Mouse (Mus musculus) heart, embryonic 11.5 days (tissue): ENCODE measurements at regions not wholly inside any gene's neighbourhood (a gene's known extent, or its start where the extent isn't known, plus 50 kb on each side); places are given as distances from the start of the nearest gene placed in this dataset.

Experiments used
- ATAC-seq: fragments of 200-750 bp; cut with Nextera tagmentation; replicated peaks from 2 replicates; pipeline ENCODE4 v1.8.0; 2017; ENCODE audit warnings: moderate library complexity; ENCODE audit not compliant: insufficient number of reproducible peaks, low FRiP score, low TSS enrichment
- H3K27ac ChIP-seq: fragments of 300-500 bp; sonication (generic); 2 replicates; pipeline ENCODE4 v1.5.1; 2014; ENCODE audit warnings: mild to moderate bottlenecking, low read depth, low read length
- H3K27me3 ChIP-seq: fragments of 300-500 bp; sonication (generic); 2 replicates; pipeline ENCODE4 v1.6.1; 2014; ENCODE audit warnings: mild to moderate bottlenecking, low read length, mixed read lengths; ENCODE audit not compliant: control insufficient read depth, insufficient read depth
- H3K36me3 ChIP-seq: fragments of 300-500 bp; sonication (generic); 2 replicates; pipeline ENCODE4 v1.6.1; 2014; ENCODE audit warnings: mild to moderate bottlenecking, low read length, moderate library complexity, mixed read lengths; ENCODE audit not compliant: control insufficient read depth, insufficient read depth
- H3K4me1 ChIP-seq: fragments of 300-500 bp; sonication (generic); 2 replicates; pipeline ENCODE4 v1.6.1; 2014; ENCODE audit warnings: low read length; ENCODE audit not compliant: control insufficient read depth, insufficient read depth
- H3K4me2 ChIP-seq: fragments of 300-500 bp; sonication (generic); 2 replicates; pipeline ENCODE4 v1.6.1; 2014; ENCODE audit warnings: mild to moderate bottlenecking, moderate library complexity
- H3K4me3 ChIP-seq: fragments of 300-500 bp; sonication (generic); 2 replicates; pipeline ENCODE4 v1.5.1; 2014; ENCODE audit warnings: low read depth, low read length
- H3K9ac ChIP-seq: fragments of 300-500 bp; sonication (generic); 2 replicates; pipeline ENCODE4 v1.6.1; 2014; ENCODE audit warnings: mild to moderate bottlenecking, low read depth, low read length, moderate library complexity
- H3K9me3 ChIP-seq: fragments of 300-500 bp; sonication (generic); replicated peaks from 2 replicates; pipeline ENCODE4 v1.6.1; 2016; ENCODE audit warnings: low read length; ENCODE audit not compliant: control insufficient read depth
- WGBS: fragments of 180-500 bp; shearing (Covaris S2); extraction: QIAGEN DNeasy Blood & Tissue Kit; methylation state at CpG from one replicate; pipeline ENCODE4 v1.1.7; 2014; ENCODE audit not compliant: insufficient replicate concordance; 5-methylcytosine and 5-hydroxymethylcytosine counted together

DNA sequence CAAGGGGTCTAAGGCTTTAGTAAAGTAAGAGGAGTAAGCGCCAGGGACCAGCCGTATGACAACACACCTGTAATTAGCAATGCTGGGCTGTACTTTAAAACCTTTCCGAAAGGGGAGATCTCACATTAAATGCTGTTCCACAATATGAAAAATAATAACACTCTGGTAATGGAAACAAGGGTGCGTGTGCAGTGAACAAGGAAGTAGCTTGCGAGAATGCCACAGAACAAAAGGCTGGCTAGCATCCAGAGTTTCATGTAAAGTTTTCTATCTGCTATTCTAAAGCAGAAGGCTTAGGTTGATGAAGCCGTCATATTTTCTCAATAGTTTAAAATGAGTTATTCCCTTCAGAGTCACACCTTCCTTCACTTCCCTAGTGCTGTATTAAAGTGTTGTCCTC, 83.6 kb downstream of the Car2 start:
- Histone ChIP-seq H3K4me3 (no peak overlapping the region), H3K9ac (no peak overlapping the region), H3K9me3 (no peaks in the 10 kb centered on the region), H3K4me1 (no peaks in the 10 kb centered on the region), H3K4me2 (no peak overlapping the region), H3K27me3 (no peaks in the 10 kb centered on the region), H3K27ac (no peak overlapping the region), H3K36me3 (no peaks in the 10 kb centered on the region)
- WGBS, result 82% methylated on average over 6 of the region's 6 CpGs
- no peak for ATAC-seq

DNA sequence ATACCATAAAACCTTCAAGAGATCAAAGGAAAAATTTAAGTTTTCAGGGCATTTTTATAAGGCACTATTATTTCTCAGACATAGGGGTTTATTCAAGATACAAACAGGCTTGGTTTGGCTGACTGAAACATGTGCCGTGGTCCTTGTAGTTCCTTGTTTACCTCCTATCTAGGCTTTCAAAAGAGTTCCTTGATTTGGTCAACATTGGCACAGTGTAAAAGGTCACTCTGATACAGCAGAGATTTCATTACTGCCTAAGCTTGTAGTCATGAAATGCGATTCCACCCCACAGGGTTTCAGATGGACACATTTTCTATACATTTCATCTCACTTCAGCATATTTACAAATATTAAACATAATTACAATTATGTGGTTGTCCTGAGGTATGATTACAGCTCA, 85.6 kb downstream of the Car2 start:
- Histone ChIP-seq H3K27ac (no peak overlapping the region), H3K9me3 (no peaks in the 10 kb centered on the region), H3K9ac (no peak overlapping the region), H3K4me3 (no peak overlapping the region), H3K4me1 (no peaks in the 10 kb centered on the region), H3K27me3 (no peaks in the 10 kb centered on the region), H3K4me2 (no peak overlapping the region), H3K36me3 (no peaks in the 10 kb centered on the region)
- ATAC-seq, result no peak
- WGBS, result 64% methylated on average over 2 of the region's 2 CpGs

DNA sequence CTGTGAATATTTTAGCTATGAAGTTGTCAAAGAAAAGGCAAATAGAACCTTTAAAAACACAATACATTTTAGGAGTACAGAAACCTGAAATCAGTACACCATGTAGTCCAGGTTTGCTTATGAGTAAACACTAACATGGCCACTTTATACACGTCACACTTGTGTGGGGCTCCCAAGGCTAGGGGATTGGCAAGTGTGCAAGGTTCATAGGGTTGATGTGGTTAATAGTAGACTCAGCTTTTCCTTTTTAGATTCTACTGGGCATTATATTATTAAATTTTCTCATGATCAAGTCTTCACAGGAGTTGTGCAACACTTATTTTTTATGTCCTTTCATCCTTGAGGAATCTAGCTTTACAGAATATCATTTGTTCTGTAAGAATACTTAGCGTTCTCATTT, 88.7 kb downstream of the Car2 start:
- no peak overlapping the region for H3K4me2 ChIP-seq
- WGBS, result 86% methylated on average over 2 of the region's 2 CpGs
- no peaks in the 10 kb centered on the region for H3K36me3 ChIP-seq
- no peaks in the 10 kb centered on the region for H3K4me1 ChIP-seq
- ATAC-seq, result no peak
- H3K9ac ChIP-seq, result no peak overlapping the region
- H3K9me3 ChIP-seq, result no peaks in the 10 kb centered on the region
- no peak overlapping the region for H3K27ac ChIP-seq
- no peaks in the 10 kb centered on the region for H3K27me3 ChIP-seq
- H3K4me3 ChIP-seq, result no peak overlapping the region

DNA sequence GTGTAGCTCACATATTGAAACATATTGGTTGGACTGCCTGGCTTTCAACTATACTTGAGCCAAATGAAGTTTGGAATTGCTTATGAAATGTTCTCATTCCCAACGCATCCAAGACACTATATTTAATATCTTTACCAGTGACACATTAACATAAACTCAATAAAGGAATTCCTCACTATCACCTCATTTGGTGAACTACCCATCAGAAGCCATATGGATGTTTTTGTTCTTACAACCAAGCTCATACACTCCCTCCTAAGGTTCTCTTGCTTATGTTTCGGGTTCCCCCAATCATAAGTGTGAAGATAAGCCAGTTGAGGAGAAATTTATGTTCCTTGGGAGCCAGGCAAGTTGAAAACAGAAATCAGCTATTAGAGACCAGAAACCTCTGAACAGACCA, 89.1 kb downstream of the Car2 start:
- Histone ChIP-seq H3K36me3 (no peaks in the 10 kb centered on the region), H3K4me3 (no peak overlapping the region), H3K4me1 (no peaks in the 10 kb centered on the region), H3K9me3 (no peaks in the 10 kb centered on the region), H3K9ac (no peak overlapping the region), H3K4me2 (no peak overlapping the region), H3K27ac (no peak overlapping the region), H3K27me3 (no peaks in the 10 kb centered on the region)
- ATAC-seq, result no peak
- WGBS, result 80% methylated on average over 2 of the region's 2 CpGs

DNA sequence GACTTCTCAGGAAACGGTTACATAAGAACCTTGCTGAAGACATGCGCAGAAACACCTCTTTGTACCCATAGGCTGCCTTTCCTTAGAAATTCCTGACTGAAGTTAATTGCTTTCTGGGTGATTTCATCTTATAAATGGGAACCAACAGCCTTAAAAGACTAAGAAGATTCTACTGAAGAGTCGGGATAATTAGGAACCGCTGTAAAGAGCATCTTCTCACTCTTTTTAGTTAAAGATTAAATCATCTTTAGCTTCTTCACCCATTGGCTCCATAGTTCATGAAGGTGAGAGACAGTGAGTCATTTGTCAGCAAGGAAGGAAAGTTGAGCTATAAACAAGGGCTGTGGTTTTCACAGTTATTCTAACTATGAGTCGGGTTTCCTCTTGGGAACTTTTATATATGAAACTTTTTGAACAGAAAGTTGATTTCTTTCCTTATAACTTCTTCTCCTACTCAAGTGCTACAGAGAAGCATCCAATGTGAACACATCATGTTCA, 93.1 kb downstream of the Car2 start:
- Histone ChIP-seq H3K9me3 (no peaks in the 10 kb centered on the region), H3K4me3 (no peak overlapping the region), H3K4me2 (no peak overlapping the region), H3K9ac (no peak overlapping the region), H3K4me1 (no peaks in the 10 kb centered on the region), H3K36me3 (no peaks in the 10 kb centered on the region), H3K27me3 (no peaks in the 10 kb centered on the region), H3K27ac (no peak overlapping the region)
- WGBS, result 72% methylated on average over 5 of the region's 5 CpGs
- ATAC-seq, result no peak

DNA sequence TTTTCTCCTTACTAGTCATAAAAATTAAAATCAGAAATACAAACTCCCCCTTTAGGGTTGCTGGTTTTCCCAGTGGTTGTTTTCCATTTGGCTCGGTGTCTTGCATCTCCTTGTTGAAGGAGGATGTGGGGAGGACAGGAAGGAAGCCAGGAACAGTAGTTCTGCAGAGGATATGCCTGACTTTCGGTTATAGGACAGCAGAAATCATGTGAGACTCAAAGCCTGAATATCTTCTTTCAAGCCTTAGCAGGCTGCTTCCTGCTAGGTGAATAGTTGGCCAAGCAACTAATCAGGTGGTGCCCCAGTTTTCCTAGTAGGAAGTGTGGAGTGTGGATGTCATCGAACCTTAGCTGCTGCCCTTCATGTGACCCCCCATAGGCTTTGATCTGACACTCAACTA, 103.6 kb downstream of the Car2 start:
- Histone ChIP-seq H3K4me1 (no peaks in the 10 kb centered on the region), H3K4me2 (no peak overlapping the region), H3K27ac (no peak overlapping the region), H3K9ac (no peak overlapping the region), H3K36me3 (no peaks in the 10 kb centered on the region), H3K4me3 (no peak overlapping the region), H3K27me3 (no peaks in the 10 kb centered on the region), H3K9me3 (no peaks in the 10 kb centered on the region)
- no peak for ATAC-seq
- 49% methylated on average over 3 of the region's 3 CpGs for WGBS

DNA sequence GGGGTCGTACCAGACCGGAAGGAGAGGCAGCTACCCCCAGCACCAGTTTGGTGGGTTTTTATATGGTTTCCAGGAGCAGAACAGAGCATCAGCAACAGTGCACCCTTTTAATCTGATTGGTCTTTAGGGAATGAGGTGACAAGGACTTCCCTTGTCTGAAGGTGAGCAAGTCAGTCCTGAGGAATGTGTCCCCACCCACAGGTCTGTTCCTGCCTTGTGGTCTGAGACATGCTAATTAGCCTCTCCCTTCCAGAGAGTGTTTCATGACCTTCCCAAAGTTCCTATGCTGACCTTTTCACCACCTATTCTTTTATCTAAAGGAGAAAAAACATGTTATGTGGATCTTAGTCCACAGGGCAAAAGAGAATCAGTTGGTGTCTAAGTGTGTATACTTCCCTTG, 107.9 kb downstream of the Car2 start:
- Histone ChIP-seq H3K9me3 (no peaks in the 10 kb centered on the region), H3K9ac (no peak overlapping the region), H3K27ac (no peak overlapping the region), H3K36me3 (no peaks in the 10 kb centered on the region), H3K4me2 (no peak overlapping the region), H3K4me3 (no peak overlapping the region), H3K4me1 (no peaks in the 10 kb centered on the region), H3K27me3 (no peaks in the 10 kb centered on the region)
- no peak for ATAC-seq
- WGBS, result 98% methylated on average over 2 of the region's 2 CpGs

DNA sequence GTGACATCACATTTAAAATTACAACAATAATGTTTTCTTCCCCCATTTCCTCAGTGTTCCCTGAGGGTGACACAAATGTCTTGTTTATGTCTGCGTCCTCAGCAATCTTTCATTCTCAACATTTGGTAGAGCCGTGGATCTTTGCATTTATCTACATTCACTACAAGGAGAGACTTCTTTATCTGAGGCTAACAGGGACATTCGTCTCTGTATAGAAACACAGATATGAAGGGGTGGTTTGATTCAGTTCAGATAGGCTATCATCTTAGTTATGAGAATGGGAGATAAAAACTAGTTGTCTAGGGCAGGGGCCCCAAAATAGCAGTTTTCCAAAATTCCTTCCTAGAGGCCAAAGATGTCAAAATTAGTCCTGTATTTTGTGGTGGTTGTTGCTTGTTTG, 111.2 kb downstream of the Car2 start:
- no peak; the same call in 1 of the 2 replicates for ATAC-seq
- H3K36me3 ChIP-seq, result no peaks in the 10 kb centered on the region
- 32% methylated on average over 3 of the region's 3 CpGs for WGBS
- no peaks in the 10 kb centered on the region for H3K4me1 ChIP-seq
- H3K9me3 ChIP-seq, result no peaks in the 10 kb centered on the region
- no peak overlapping the region for H3K27ac ChIP-seq
- no peak overlapping the region for H3K4me3 ChIP-seq
- H3K9ac ChIP-seq, result no peak overlapping the region
- no peaks in the 10 kb centered on the region for H3K27me3 ChIP-seq
- H3K4me2 ChIP-seq, result no peak overlapping the region

DNA sequence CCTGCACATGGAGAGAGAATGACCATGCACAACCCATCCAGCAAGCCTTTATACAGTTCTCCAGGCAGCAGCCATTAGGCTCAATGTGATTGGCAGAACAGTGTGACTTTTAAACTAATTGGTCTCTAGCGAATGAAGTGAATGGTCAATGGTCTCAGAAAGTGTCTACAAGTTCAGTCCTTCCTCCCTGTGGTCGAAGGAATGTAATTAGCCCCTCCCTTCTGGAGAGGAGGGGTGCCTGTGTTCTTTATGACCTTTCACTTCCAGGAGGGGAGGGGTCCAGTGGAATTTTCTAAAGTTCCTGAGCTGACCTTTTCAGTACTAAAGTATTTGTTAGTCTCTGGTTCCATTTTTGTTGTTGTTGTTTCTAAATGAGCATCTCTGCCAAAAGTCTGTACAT, 112.4 kb downstream of the Car2 start:
- H3K9me3 ChIP-seq, result no peaks in the 10 kb centered on the region
- no peak overlapping the region for H3K9ac ChIP-seq
- H3K27ac ChIP-seq, result no peak overlapping the region
- H3K4me3 ChIP-seq, result no peak overlapping the region
- H3K27me3 ChIP-seq, result no peaks in the 10 kb centered on the region
- no peak overlapping the region for H3K4me2 ChIP-seq
- H3K36me3 ChIP-seq, result no peaks in the 10 kb centered on the region
- no peaks in the 10 kb centered on the region for H3K4me1 ChIP-seq
- WGBS, result 61% methylated on average over 2 of the region's 2 CpGs
- no peak for ATAC-seq
